Mouse (Mus musculus) brain, embryonic 14.5 days (tissue): ENCODE data around the gene Dph7. TPM values are rescaled to one million over a fixed set of nuclear protein-coding genes. Genes with fewer than 3 reads are reported as not detected.
A peak's percentile ranks its signal among the peaks of the same experiment; 100 is the strongest.

Experiments used
- DNase-seq: peaks from one replicate; pipeline ENCODE4 v3.0.0-alpha.2; 2011; ENCODE audit warnings: low read depth
- CTCF ChIP-seq: fragments of 200-500 bp; IDR thresholded peaks from 2 replicates; pipeline ENCODE4 v1.5.1; 2012; ENCODE audit warnings: inconsistent platforms, mild to moderate bottlenecking, moderate library complexity, borderline replicate concordance; ENCODE audit not compliant: insufficient read depth, insufficient read length; ENCODE audit errors: extremely low read depth
- POLR2A ChIP-seq: fragments of 200-500 bp; IDR thresholded peaks from 2 replicates; pipeline ENCODE4 v1.6.1; 2012; ENCODE audit warnings: mild to moderate bottlenecking, inconsistent platforms, borderline replicate concordance; ENCODE audit not compliant: poor library complexity, insufficient read depth, insufficient read length, severe bottlenecking; ENCODE audit errors: extremely low read depth
- polyA plus RNA-seq: library from polyadenylated mRNA; depleted of rRNA; stranded (reverse); fragments of >200 nt; gene quantifications from 2 replicates; pipeline ENCODE4 v1.2.3, GENCODE M21; 2012; rRNA removed

The Dph7 gene
- polyA plus RNA-seq, 1 experiment: 39.8 TPM

GRCm38 (mm10) chr2:24975704-24976297 is 13.6 kb downstream of the Dph7 start, which contains the start of gene Pnpla7:
Pnpla7 (plus strand) TSS chr2:24976033.
- DNase-seq: peak; percentile 82
- TF ChIP-seq POLR2A: no peak

GRCm38 (mm10) chr2:24976960-24977359 is 14.8 kb downstream of the Dph7 start:
- DNase-seq: no peak
- no peak for TF ChIP-seq POLR2A
- no peak for TF ChIP-seq CTCF

GRCm38 (mm10) chr2:24987762-24988161 is 25.6 kb downstream of the Dph7 start:
- DNase-seq: no peak
- TF ChIP-seq POLR2A: no peak
- TF ChIP-seq CTCF: no peak

- TF ChIP-seq CTCF: no peak
- TF ChIP-seq POLR2A: no peak
- no peak for DNase-seq
These were observed 33.1 kb downstream of the Dph7 start for GRCm38 (mm10) chr2:24995332-24995731.

- TF ChIP-seq POLR2A (no peak), CTCF (no peak)
- DNase-seq: no peak
These were observed 34.3 kb downstream of the Dph7 start for GRCm38 (mm10) chr2:24996471-24996870.

- peak; percentile 55 for DNase-seq
- TF ChIP-seq CTCF (peak; percentile 62; the same call in 1 of the 2 replicates), POLR2A (no peak)
These were observed 38.5 kb downstream of the Dph7 start for GRCm38 (mm10) chr2:25000544-25001235.

- TF ChIP-seq CTCF (no peak), POLR2A (no peak)
- peak; percentile 73 for DNase-seq
These were observed 42.0 kb downstream of the Dph7 start for GRCm38 (mm10) chr2:25003946-25004786.

GRCm38 (mm10) chr2:25006767-25007166 is 44.6 kb downstream of the Dph7 start:
- DNase-seq: no peak
- TF ChIP-seq POLR2A (no peak), CTCF (no peak)

GRCm38 (mm10) chr2:25008250-25008649 is 46.0 kb downstream of the Dph7 start:
- DNase-seq: no peak
- TF ChIP-seq CTCF: no peak
- no peak for TF ChIP-seq POLR2A

Other genes with a start within 250 kb of the Dph7 start
- 80.2 and 100 TPM in 2 replicates for gene Cacna1b, start 199.2 kb upstream of the Dph7 start, polyA plus RNA-seq
- gene Ehmt1, start 42.8 kb upstream of the Dph7 start, polyA plus RNA-seq: 146 and 147 TPM in 2 replicates
- 53.1 and 82.3 TPM in 2 replicates for gene Arrdc1, start 27.1 kb upstream of the Dph7 start, polyA plus RNA-seq
- 38.4 and 43.1 TPM in 2 replicates for gene Zmynd19, start 12.6 kb upstream of the Dph7 start, polyA plus RNA-seq
- gene Mrpl41, start 12.7 kb downstream of the Dph7 start, polyA plus RNA-seq: 83.9 and 115 TPM in 2 replicates
- gene Pnpla7, start 13.6 kb downstream of the Dph7 start, polyA plus RNA-seq: 5.5 and 6.4 TPM in 2 replicates
- 194 and 297 TPM in 2 replicates for gene Nsmf, start 92.0 kb downstream of the Dph7 start, polyA plus RNA-seq
- 0.11 and 0.18 TPM in 2 replicates for gene Entpd8, start 117.9 kb downstream of the Dph7 start, polyA plus RNA-seq
- 0.04 TPM in 2 replicates for gene Noxa1, start 132.7 kb downstream of the Dph7 start, polyA plus RNA-seq
- gene Nrarp, start 218.4 kb downstream of the Dph7 start, polyA plus RNA-seq: 50.0 and 58.5 TPM in 2 replicates
- gene Tor4a, start 234.5 kb downstream of the Dph7 start, polyA plus RNA-seq: 1.9 and 2.0 TPM in 2 replicates
- gene Nelfb, start 249.1 kb downstream of the Dph7 start, polyA plus RNA-seq: 78.9 and 91.3 TPM in 2 replicates